Mouse (Mus musculus) NIH3T3 (cell line): ENCODE results near the gene Klhl22.
A peak's percentile ranks its signal among the peaks of the same experiment; 100 is the strongest.

Experiments
- DNase-seq: peaks from one replicate; pipeline ENCODE4 v3.0.0-alpha.2; 2012; ENCODE audit warnings: low read depth

Klhl22 gene

GRCm38 (mm10) chr16:17757756-17758155 lies 1.7 kb upstream of the Klhl22 start:
- no peak for DNase-seq

GRCm38 (mm10) chr16:17758902-17759301 lies 516 bp upstream of the Klhl22 start:
- DNase-seq = no peak

- DNase-seq = peak; percentile 69
Measured at GRCm38 (mm10) chr16:17759813-17760321, 449 bp downstream of the Klhl22 start.

- DNase-seq = peak; percentile 83
Measured at GRCm38 (mm10) chr16:17760657-17761056, 1.2 kb downstream of the Klhl22 start.

GRCm38 (mm10) chr16:17761074-17761473 lies 1.7 kb downstream of the Klhl22 start:
- peak; percentile 56 for DNase-seq

- DNase-seq = no peak
Measured at GRCm38 (mm10) chr16:17764108-17764511, 4.7 kb downstream of the Klhl22 start.

- peak; percentile 74 for DNase-seq
Measured at GRCm38 (mm10) chr16:17768834-17769233, 9.4 kb downstream of the Klhl22 start.

- DNase-seq = peak; percentile 91
Measured at GRCm38 (mm10) chr16:17771117-17771865, 11.9 kb downstream of the Klhl22 start.

- peak; percentile 29 for DNase-seq
Measured at GRCm38 (mm10) chr16:17776828-17777227, 17.4 kb downstream of the Klhl22 start.

- no peak for DNase-seq
Measured at GRCm38 (mm10) chr16:17778223-17778622, 18.8 kb downstream of the Klhl22 start.

- no peak for DNase-seq
Measured at GRCm38 (mm10) chr16:17779692-17780091, 20.3 kb downstream of the Klhl22 start.

- DNase-seq = peak; percentile 53
Measured at GRCm38 (mm10) chr16:17785337-17785736, 25.9 kb downstream of the Klhl22 start.

GRCm38 (mm10) chr16:17792728-17793127 lies 33.3 kb downstream of the Klhl22 start:
- DNase-seq = no peak

- no peak for DNase-seq
Measured at GRCm38 (mm10) chr16:17794047-17794446, 34.6 kb downstream of the Klhl22 start.

- no peak for DNase-seq
Measured at GRCm38 (mm10) chr16:17795643-17796042, 36.2 kb downstream of the Klhl22 start.

- DNase-seq = no peak
Measured at GRCm38 (mm10) chr16:17796519-17796918, 37.1 kb downstream of the Klhl22 start.

- DNase-seq = peak; percentile 87
Measured at GRCm38 (mm10) chr16:17796971-17797811, 37.8 kb downstream of the Klhl22 start, which contains the start of gene Scarf2. TSS of gene Scarf2 (plus strand) at chr16:17797282.

GRCm38 (mm10) chr16:17797812-17798311 lies 38.4 kb downstream of the Klhl22 start:
- peak; percentile 62 for DNase-seq

GRCm38 (mm10) chr16:17798321-17799180 lies 39.1 kb downstream of the Klhl22 start:
- DNase-seq = peak; percentile 92

GRCm38 (mm10) chr16:17799584-17799983 lies 40.2 kb downstream of the Klhl22 start:
- no peak for DNase-seq

GRCm38 (mm10) chr16:17801777-17802455 lies 42.5 kb downstream of the Klhl22 start:
- no peak for DNase-seq
